Comparison of ENCODE assay signal across 8 mouse cellular contexts in genomic region chr8:70352657-70353151, GRCm38 (mm10). TPM values are rescaled to one million over a fixed set of nuclear protein-coding genes. Genes with fewer than 3 reads are reported as not detected.
DNase-seq lines count a peak whose midpoint lies in the region; ATAC-seq and TF ChIP-seq lines count a peak whose summit lies in the region.

No protein-coding gene starts in this region.

- no peak for TF ChIP-seq CTCF in testis, adult 2 months (IDR thresholded peaks at IDR 0.05; ENCODE audit: control insufficient read depth, insufficient read depth, insufficient replicate concordance, low read depth, low read length)

- peak overlapping the region; percentile 98 for H3K4me2 ChIP-seq in embryonic facial prominence, embryonic 15.5 days (replicated peaks)
- H3K4me2 ChIP-seq in liver, embryonic 16.5 days (ENCODE audit: low read depth, low read length) = peak overlapping the region; percentile 97

- no peak for DNase-seq in cerebellum, postnatal 10 days
- peak; percentile 52 for DNase-seq in A20 (ENCODE audit: low read depth, low spot score)
- DNase-seq in natural killer cell, adult 2 months (ENCODE audit: low spot score in 2 of 2) = no peak

- no peaks in the 10 kb centered on the region for H3K9me3 ChIP-seq in embryonic facial prominence, embryonic 15.5 days (replicated peaks)
- no peaks in the 10 kb centered on the region for H3K9me3 ChIP-seq in liver, embryonic 16.5 days (replicated peaks; ENCODE audit: control insufficient read depth, low read length)

- H3K9ac ChIP-seq in embryonic facial prominence, embryonic 15.5 days = peak overlapping the region; percentile 94
- peak overlapping the region; percentile 99 for H3K9ac ChIP-seq in liver, embryonic 16.5 days (ENCODE audit: low read depth, low read length)

- under 1% methylated on average over 64 of the region's 64 CpGs for WGBS in embryonic facial prominence, embryonic 15.5 days
- WGBS in liver, embryonic 16.5 days (ENCODE audit: insufficient replicate concordance) = under 1% methylated on average over 49 of the region's 64 CpGs

- TF ChIP-seq POLR2A in testis, adult 2 months (IDR thresholded peaks at IDR 0.05; ENCODE audit: control insufficient read depth, low read depth, low read length) = no peak

- no peaks in the 10 kb centered on the region for H3K27me3 ChIP-seq in embryonic facial prominence, embryonic 15.5 days
- no peaks in the 10 kb centered on the region for H3K27me3 ChIP-seq in liver, embryonic 16.5 days (ENCODE audit: control insufficient read depth, insufficient read depth, low read depth, low read length)
- no peaks in the 10 kb centered on the region for H3K27me3 ChIP-seq in testis, adult 2 months (ENCODE audit: control insufficient read depth, insufficient read depth, low read length)

- peaks cover 9% of the 10 kb centered on the region; the same call in 1 of the 2 replicates for H3K36me3 ChIP-seq in embryonic facial prominence, embryonic 15.5 days
- H3K36me3 ChIP-seq in liver, embryonic 16.5 days (ENCODE audit: control insufficient read depth, insufficient read depth) = peaks cover 11% of the 10 kb centered on the region
- no peaks in the 10 kb centered on the region; the same call in 1 of the 2 replicates for H3K36me3 ChIP-seq in testis, adult 2 months (ENCODE audit: control insufficient read depth, insufficient read depth, low read length)

- H3K27ac ChIP-seq in embryonic facial prominence, embryonic 15.5 days (replicated peaks) = peak overlapping the region; percentile 91
- H3K27ac ChIP-seq in liver, embryonic 16.5 days (ENCODE audit: low read length) = peak overlapping the region; percentile 96
- H3K27ac ChIP-seq in testis, adult 2 months (ENCODE audit: control insufficient read depth, insufficient read depth, low read depth, low read length) = peak overlapping the region; percentile 96

- ATAC-seq in cerebellum, adult (ENCODE audit: insufficient number of reproducible peaks, low FRiP score, low TSS enrichment) = 0 out of 2 replicates have a peak, but pooled peaks have one; percentile 2
- peak; percentile 57; the same call in 1 of the 2 replicates for ATAC-seq in embryonic facial prominence, embryonic 15.5 days (ENCODE audit: insufficient number of reproducible peaks, low FRiP score, low TSS enrichment, low read depth)
- peak; percentile 41 for ATAC-seq in inflammation-experienced regulatory T-cells, adult 6 months
- ATAC-seq in liver, embryonic 16.5 days (ENCODE audit: low read depth) = peak; percentile 28

- peaks cover 58% of the 10 kb centered on the region for H3K4me1 ChIP-seq in embryonic facial prominence, embryonic 15.5 days
- H3K4me1 ChIP-seq in liver, embryonic 16.5 days (ENCODE audit: control insufficient read depth, low read depth, low read length) = peaks cover 81% of the 10 kb centered on the region
- peaks cover 31% of the 10 kb centered on the region for H3K4me1 ChIP-seq in testis, adult 2 months (ENCODE audit: control insufficient read depth, insufficient read depth, low read length)

- peak overlapping the region; percentile 99 for H3K4me3 ChIP-seq in embryonic facial prominence, embryonic 15.5 days (replicated peaks)
- peak overlapping the region; percentile 96 for H3K4me3 ChIP-seq in liver, embryonic 16.5 days (ENCODE audit: low read depth, low read length)
- H3K4me3 ChIP-seq in testis, adult 2 months (ENCODE audit: control insufficient read depth, low read depth, low read length) = peak overlapping the region; percentile 99

RNA-seq across cellular contexts. Expression of gene Upf1, which starts 0.4 kb away (rescaled TPM):
- 18.6 and 21.2 TPM in 2 replicates for polyA plus RNA-seq in embryonic facial prominence, embryonic 15.5 days (2015; fragmentation: Nextera tagmentation; extraction: Ambion mirVana)
- polyA plus RNA-seq in inflammation-experienced regulatory T-cells, adult 6 months (2017; shearing (Covaris generic)) = 10 to 100 TPM; 13.6 to 17.4 (median 14.2) TPM
- polyA plus RNA-seq in liver, embryonic 16.5 days (2015; fragmentation: Nextera tagmentation; extraction: Ambion mirVana) = 5.5 and 5.6 TPM in 2 replicates
- polyA plus RNA-seq in testis, adult 2 months (2012; rRNA removed) = 33.3 and 35.4 TPM in 2 replicates

RNA-seq across cellular contexts. Expression of gene Comp, which starts 20.7 kb away (rescaled TPM):
- 5.1 and 7.3 TPM in 2 replicates for polyA plus RNA-seq in embryonic facial prominence, embryonic 15.5 days (2015; fragmentation: Nextera tagmentation; extraction: Ambion mirVana)
- polyA plus RNA-seq in inflammation-experienced regulatory T-cells, adult 6 months (2017; shearing (Covaris generic)) = under 1 TPM in 2 of 3 experiments, not detected in 1; 0.24 to 0.40 TPM
- polyA plus RNA-seq in liver, embryonic 16.5 days (2015; fragmentation: Nextera tagmentation; extraction: Ambion mirVana) = 1.3 and 1.6 TPM in 2 replicates
- 409 and 456 TPM in 2 replicates for polyA plus RNA-seq in testis, adult 2 months (2012; rRNA removed)

RNA-seq across cellular contexts. Expression of gene Gdf1, which starts 23.1 kb away (rescaled TPM):
- polyA plus RNA-seq in embryonic facial prominence, embryonic 15.5 days (2015; fragmentation: Nextera tagmentation; extraction: Ambion mirVana) = 1.7 and 2.6 TPM in 2 replicates
- under 1 TPM in 2 of 3 experiments, not detected in 1; 0.41 to 0.55 TPM for polyA plus RNA-seq in inflammation-experienced regulatory T-cells, adult 6 months (2017; shearing (Covaris generic))
- 0.18 and 0.34 TPM in 2 replicates for polyA plus RNA-seq in liver, embryonic 16.5 days (2015; fragmentation: Nextera tagmentation; extraction: Ambion mirVana)
- polyA plus RNA-seq in testis, adult 2 months (2012; rRNA removed) = 0.20 and 0.24 TPM in 2 replicates

RNA-seq across cellular contexts. Expression of gene Cers1, which starts 37.1 kb away (rescaled TPM):
- 8.9 and 9.3 TPM in 2 replicates for polyA plus RNA-seq in embryonic facial prominence, embryonic 15.5 days (2015; fragmentation: Nextera tagmentation; extraction: Ambion mirVana)
- not detected for polyA plus RNA-seq in inflammation-experienced regulatory T-cells, adult 6 months (2017; shearing (Covaris generic))
- polyA plus RNA-seq in liver, embryonic 16.5 days (2015; fragmentation: Nextera tagmentation; extraction: Ambion mirVana) = 0.05 and 0.24 TPM in 2 replicates
- polyA plus RNA-seq in testis, adult 2 months (2012; rRNA removed) = 0.43 and 0.48 TPM in 2 replicates

RNA-seq across cellular contexts. Expression of gene Cope, which starts 50.4 kb away (rescaled TPM):
- polyA plus RNA-seq in embryonic facial prominence, embryonic 15.5 days (2015; fragmentation: Nextera tagmentation; extraction: Ambion mirVana) = 377 and 397 TPM in 2 replicates
- polyA plus RNA-seq in inflammation-experienced regulatory T-cells, adult 6 months (2017; shearing (Covaris generic)) = 100 to 1,000 TPM; 303 to 304 (median 304) TPM
- polyA plus RNA-seq in liver, embryonic 16.5 days (2015; fragmentation: Nextera tagmentation; extraction: Ambion mirVana) = 195 and 209 TPM in 2 replicates
- 102 and 115 TPM in 2 replicates for polyA plus RNA-seq in testis, adult 2 months (2012; rRNA removed)

Comparison
In these comparisons a context has a peak if more than half of its experiments do, and no peak if none do; other contexts are left out.
1. ATAC-seq: peak in every context shown above with its lines; median percentile 57 in embryonic facial prominence, embryonic 15.5 days; 41 in inflammation-experienced regulatory T-cells, adult 6 months; 28 in liver, embryonic 16.5 days; 2 in cerebellum, adult.
2. RNA of gene Comp, which starts 20.7 kb away (polyA plus RNA-seq): 409 to 456 TPM in testis, adult 2 months; 5.1 to 7.3 TPM in embryonic facial prominence, embryonic 15.5 days, 1.3 to 1.6 TPM in liver, embryonic 16.5 days and 0.24 to 0.40 TPM in inflammation-experienced regulatory T-cells, adult 6 months; every median in the first group is over 10 times any median in the second.
3. Peak in every context shown above with its lines, with median percentiles within 50 percentile points of each other: H3K27ac ChIP-seq and H3K4me3 ChIP-seq.